Mouse (Mus musculus): ENCODE results near the gene Lmnb2. TPM values are rescaled to one million over a fixed set of nuclear protein-coding genes. Genes with fewer than 3 reads are reported as not detected.

The Lmnb2 gene
- polyA plus RNA-seq, 1 experiment from 2014 or later, result 41.0 TPM

- H3K9ac ChIP-seq (ENCODE audit: low read depth, low read length), result no peak overlapping the region
- H3K4me1 ChIP-seq (ENCODE audit: control insufficient read depth, insufficient read depth, low read length), result peaks cover 25% of the 10 kb centered on the region
- H3K36me3 ChIP-seq (ENCODE audit: control insufficient read depth, insufficient read depth, low read length), result peaks cover 11% of the 10 kb centered on the region
- no peaks in the 10 kb centered on the region for H3K9me3 ChIP-seq (ENCODE audit: control insufficient read depth, low read length)
- H3K27me3 ChIP-seq (replicated peaks; ENCODE audit: control insufficient read depth, insufficient read depth, low read length), result no peaks in the 10 kb centered on the region
- 63% methylated on average over 3 of the region's 3 CpGs for WGBS
- no peak for ATAC-seq
- no peak overlapping the region for H3K4me3 ChIP-seq (ENCODE audit: low read length)
- peak overlapping the region; percentile 94 for H3K4me2 ChIP-seq (ENCODE audit: low read depth, low read length)
- H3K27ac ChIP-seq (ENCODE audit: low read length), result no peak overlapping the region
Observed at GRCm38 (mm10) chr10:80856267-80856666, 61.8 kb downstream of the Lmnb2 start.

- Histone ChIP-seq H3K4me3 (ENCODE audit: low read length) (peak overlapping the region; percentile 96), H3K27me3 (replicated peaks; ENCODE audit: control insufficient read depth, insufficient read depth, low read length) (no peaks in the 10 kb centered on the region), H3K9me3 (ENCODE audit: control insufficient read depth, low read length) (no peaks in the 10 kb centered on the region), H3K27ac (ENCODE audit: low read length) (no peak overlapping the region; the same call in 1 of the 2 replicates), H3K9ac (ENCODE audit: low read depth, low read length) (peak overlapping the region; percentile 90), H3K4me2 (ENCODE audit: low read depth, low read length) (peak overlapping the region; percentile 94), H3K4me1 (ENCODE audit: control insufficient read depth, insufficient read depth, low read length) (peaks cover 25% of the 10 kb centered on the region), H3K36me3 (ENCODE audit: control insufficient read depth, insufficient read depth, low read length) (peaks cover 11% of the 10 kb centered on the region)
- 22% methylated on average over 11 of the region's 11 CpGs for WGBS
- no peak for ATAC-seq
Observed at GRCm38 (mm10) chr10:80855749-80856073, 62.3 kb downstream of the Lmnb2 start.

- peaks cover 25% of the 10 kb centered on the region for H3K4me1 ChIP-seq (ENCODE audit: control insufficient read depth, insufficient read depth, low read length)
- WGBS, result under 1% methylated on average over 81 of the region's 81 CpGs
- ATAC-seq, result peak; percentile 79
- peaks cover 11% of the 10 kb centered on the region for H3K36me3 ChIP-seq (ENCODE audit: control insufficient read depth, insufficient read depth, low read length)
- peak within 1 kb of the TSS; percentile 96 for H3K4me3 ChIP-seq (ENCODE audit: low read length)
- H3K9ac ChIP-seq (ENCODE audit: low read depth, low read length), result peak within 1 kb of the TSS; percentile 90
- no peaks in the 10 kb centered on the region for H3K9me3 ChIP-seq (ENCODE audit: control insufficient read depth, low read length)
- peak within 1 kb of the TSS; percentile 31; the same call in 1 of the 2 replicates for H3K27ac ChIP-seq (ENCODE audit: low read length)
- no peaks in the 10 kb centered on the region for H3K27me3 ChIP-seq (replicated peaks; ENCODE audit: control insufficient read depth, insufficient read depth, low read length)
- peak within 1 kb of the TSS; percentile 94 for H3K4me2 ChIP-seq (ENCODE audit: low read depth, low read length)
Observed at GRCm38 (mm10) chr10:80854913-80855748, 62.9 kb downstream of the Lmnb2 start, which contains the start of the genes Lsm7 and Sppl2b. Gene Lsm7 (minus strand): TSS chr10:80855209. Gene Sppl2b (plus strand): TSS chr10:80855275.

Other genes with a start within 250 kb of the Lmnb2 start
- gene Mknk2, start 240.1 kb downstream of the Lmnb2 start, polyA plus RNA-seq (2015; fragmentation: Nextera tagmentation; extraction: Ambion mirVana), result 18.3 and 49.9 TPM in 2 replicates
- gene Mob3a, start 216.3 kb downstream of the Lmnb2 start, polyA plus RNA-seq (2015; fragmentation: Nextera tagmentation; extraction: Ambion mirVana), result 39.8 and 41.8 TPM in 2 replicates
- gene Izumo4, start 216.1 kb downstream of the Lmnb2 start, polyA plus RNA-seq (2015; fragmentation: Nextera tagmentation; extraction: Ambion mirVana), result 18.5 and 25.0 TPM in 2 replicates
- gene Ap3d1, start 176.0 kb downstream of the Lmnb2 start, polyA plus RNA-seq (2015; fragmentation: Nextera tagmentation; extraction: Ambion mirVana), result 57.9 and 58.4 TPM in 2 replicates
- 9.5 and 9.7 TPM in 2 replicates for gene Dot1l, start 163.0 kb downstream of the Lmnb2 start, polyA plus RNA-seq (2015; fragmentation: Nextera tagmentation; extraction: Ambion mirVana)
- gene Sf3a2, start 120.0 kb downstream of the Lmnb2 start, polyA plus RNA-seq (2015; fragmentation: Nextera tagmentation; extraction: Ambion mirVana), result 62.3 and 63.0 TPM in 2 replicates
- gene Plekhj1, start 119.6 kb downstream of the Lmnb2 start, polyA plus RNA-seq (2015; fragmentation: Nextera tagmentation; extraction: Ambion mirVana), result 120 and 135 TPM in 2 replicates
- 0.07 and 0.10 TPM in 2 replicates for gene Amh, start 113.0 kb downstream of the Lmnb2 start, polyA plus RNA-seq (2015; fragmentation: Nextera tagmentation; extraction: Ambion mirVana)
- gene Jsrp1, start 104.7 kb downstream of the Lmnb2 start, polyA plus RNA-seq (2015; fragmentation: Nextera tagmentation; extraction: Ambion mirVana), result 0.70 and 0.82 TPM in 2 replicates
- gene Oaz1, start 91.6 kb downstream of the Lmnb2 start, polyA plus RNA-seq (2015; fragmentation: Nextera tagmentation; extraction: Ambion mirVana), result 1,610 and 1,714 TPM in 2 replicates
- 0.07 and 0.10 TPM in 2 replicates for gene Lingo3, start 74.2 kb downstream of the Lmnb2 start, polyA plus RNA-seq (2015; fragmentation: Nextera tagmentation; extraction: Ambion mirVana)
- gene Lsm7, start 63.0 kb downstream of the Lmnb2 start, polyA plus RNA-seq (2015; fragmentation: Nextera tagmentation; extraction: Ambion mirVana), result 198 and 240 TPM in 2 replicates
- 36.2 and 36.6 TPM in 2 replicates for gene Sppl2b, start 63.0 kb downstream of the Lmnb2 start, polyA plus RNA-seq (2015; fragmentation: Nextera tagmentation; extraction: Ambion mirVana)
- gene Tmprss9, start 46.4 kb downstream of the Lmnb2 start, polyA plus RNA-seq (2015; fragmentation: Nextera tagmentation; extraction: Ambion mirVana), result 0.06 TPM in 1 of 2 replicates, not detected in the other
- 390 and 410 TPM in 2 replicates for gene Timm13, start 17.3 kb downstream of the Lmnb2 start, polyA plus RNA-seq (2015; fragmentation: Nextera tagmentation; extraction: Ambion mirVana)
- 26.5 and 29.1 TPM in 2 replicates for gene Gadd45b, start 11.8 kb upstream of the Lmnb2 start, polyA plus RNA-seq (2015; fragmentation: Nextera tagmentation; extraction: Ambion mirVana)
- 3.6 and 4.0 TPM in 2 replicates for gene Gng7, start 96.7 kb upstream of the Lmnb2 start, polyA plus RNA-seq (2015; fragmentation: Nextera tagmentation; extraction: Ambion mirVana)
- 0.61 and 0.92 TPM in 2 replicates for gene Diras1, start 107.4 kb upstream of the Lmnb2 start, polyA plus RNA-seq (2015; fragmentation: Nextera tagmentation; extraction: Ambion mirVana)
- 18.1 and 18.9 TPM in 2 replicates for gene Slc39a3, start 119.2 kb upstream of the Lmnb2 start, polyA plus RNA-seq (2015; fragmentation: Nextera tagmentation; extraction: Ambion mirVana)
- gene Sgta, start 141.9 kb upstream of the Lmnb2 start, polyA plus RNA-seq (2015; fragmentation: Nextera tagmentation; extraction: Ambion mirVana), result 204 TPM in 2 replicates
- 48.7 and 53.8 TPM in 2 replicates for gene Thop1, start 151.8 kb upstream of the Lmnb2 start, polyA plus RNA-seq (2015; fragmentation: Nextera tagmentation; extraction: Ambion mirVana)
- gene Creb3l3, start 180.6 kb upstream of the Lmnb2 start, polyA plus RNA-seq (2015; fragmentation: Nextera tagmentation; extraction: Ambion mirVana), result 123 and 180 TPM in 2 replicates
- gene Map2k2, start 187.7 kb upstream of the Lmnb2 start, polyA plus RNA-seq (2015; fragmentation: Nextera tagmentation; extraction: Ambion mirVana), result 214 and 225 TPM in 2 replicates
- 46.2 and 47.4 TPM in 2 replicates for gene Zbtb7a, start 217.0 kb upstream of the Lmnb2 start, polyA plus RNA-seq (2015; fragmentation: Nextera tagmentation; extraction: Ambion mirVana)
- 52.5 and 54.4 TPM in 2 replicates for gene Pias4, start 249.7 kb upstream of the Lmnb2 start, polyA plus RNA-seq (2015; fragmentation: Nextera tagmentation; extraction: Ambion mirVana)